Mouse (Mus musculus) lung, adult 2 months (tissue): ENCODE measurements at regions not wholly inside any gene's neighbourhood (a gene's known extent, or its start where the extent isn't known, plus 50 kb on each side); places are given as distances from the start of the nearest gene placed in this dataset.

Experiments
- CTCF ChIP-seq: fragments of 200-500 bp; IDR thresholded peaks from 2 replicates; pipeline ENCODE4 v1.5.1; 2011; ENCODE audit warnings: mild to moderate bottlenecking, low read length, control low read depth; ENCODE audit not compliant: insufficient read depth
- POLR2A ChIP-seq: fragments of 200-500 bp; IDR thresholded peaks from 2 replicates; pipeline ENCODE4 v1.6.1; 2011; ENCODE audit warnings: low read depth, mild to moderate bottlenecking, control low read depth, low read length, borderline replicate concordance; ENCODE audit errors: extremely low read depth

GRCm38 (mm10) chr9:43681317-43681716 lies 62.5 kb upstream of the Nectin1 start:
- no peak for TF ChIP-seq CTCF
- TF ChIP-seq POLR2A, result no peak
